Mouse (Mus musculus): ENCODE results near the gene Pip5k1c.
A peak's percentile ranks its signal among the peaks of the same experiment; 100 is the strongest.

Gene Pip5k1c

GRCm38 (mm10) chr10:81292554-81293333 lies at the start of gene Pip5k1c:
TSS of gene Pip5k1c (plus strand) at chr10:81292963.
- peak; percentile 99 for DNase-seq

GRCm38 (mm10) chr10:81244146-81244545 lies 48.6 kb upstream of the Pip5k1c start:
- DNase-seq, result no peak

- peak; percentile 84 for DNase-seq
Measured at GRCm38 (mm10) chr10:81244595-81244994, 48.2 kb upstream of the Pip5k1c start.

- no peak for DNase-seq
Measured at GRCm38 (mm10) chr10:81245166-81245565, 47.6 kb upstream of the Pip5k1c start.

GRCm38 (mm10) chr10:81247804-81248203 lies 45.0 kb upstream of the Pip5k1c start:
- no peak for DNase-seq

- no peak for DNase-seq
Measured at GRCm38 (mm10) chr10:81249442-81249841, 43.3 kb upstream of the Pip5k1c start.

GRCm38 (mm10) chr10:81252424-81253419 lies 40.0 kb upstream of the Pip5k1c start, which contains the start of gene Matk:
TSS of gene Matk (plus strand) at chr10:81252935.
- peak; percentile 78 for DNase-seq

GRCm38 (mm10) chr10:81254886-81255285 lies 37.9 kb upstream of the Pip5k1c start:
- no peak for DNase-seq

GRCm38 (mm10) chr10:81257158-81258039 lies 35.4 kb upstream of the Pip5k1c start:
- peak; percentile 58 for DNase-seq

GRCm38 (mm10) chr10:81259225-81259884 lies 33.4 kb upstream of the Pip5k1c start:
- DNase-seq, result no peak

GRCm38 (mm10) chr10:81261025-81261424 lies 31.7 kb upstream of the Pip5k1c start:
- no peak for DNase-seq

- DNase-seq, result no peak
Measured at GRCm38 (mm10) chr10:81265540-81265939, 27.2 kb upstream of the Pip5k1c start.

- peak; percentile 96 for DNase-seq
Measured at GRCm38 (mm10) chr10:81266211-81267105, 26.3 kb upstream of the Pip5k1c start, which contains the start of the genes Mrpl54 and Apba3. TSS of gene Mrpl54 (minus strand) at chr10:81266934. TSS of gene Apba3 (plus strand) at chr10:81266960.

- peak; percentile 64 for DNase-seq
Measured at GRCm38 (mm10) chr10:81268056-81268455, 24.7 kb upstream of the Pip5k1c start.

GRCm38 (mm10) chr10:81268643-81269412 lies 23.9 kb upstream of the Pip5k1c start:
- no peak for DNase-seq

- no peak for DNase-seq
Measured at GRCm38 (mm10) chr10:81272356-81272755, 20.4 kb upstream of the Pip5k1c start.

GRCm38 (mm10) chr10:81273842-81274241 lies 18.9 kb upstream of the Pip5k1c start:
- DNase-seq, result no peak

- DNase-seq, result no peak
Measured at GRCm38 (mm10) chr10:81277676-81278075, 15.1 kb upstream of the Pip5k1c start.

- no peak for DNase-seq
Measured at GRCm38 (mm10) chr10:81279496-81279895, 13.3 kb upstream of the Pip5k1c start.

- no peak for DNase-seq
Measured at GRCm38 (mm10) chr10:81284189-81284588, 8.6 kb upstream of the Pip5k1c start.

Data from right cerebral cortex, postnatal 4 days (tissue).